Mouse (Mus musculus) lung, embryonic 14.5 days (tissue): ENCODE measurements around the gene Rangrf. TPM values are rescaled to one million over a fixed set of nuclear protein-coding genes. Genes with fewer than 3 reads are reported as not detected.
"Not testable (repeated sequence)": the region's sequence is repeated elsewhere in the genome, so short reads cannot be mapped to it uniquely, and the experiment has no call there.

Experiments used
- ATAC-seq: fragments of 200-750 bp; cut with Nextera tagmentation; 2 replicates; pipeline ENCODE4 v1.8.0; 2017; ENCODE audit warnings: mild to moderate bottlenecking, moderate TSS enrichment, moderate library complexity; ENCODE audit not compliant: insufficient read depth
- DNase-seq: peaks from one replicate; pipeline ENCODE4 v3.0.0-alpha.2; 2015
- H3K27ac ChIP-seq: fragments of 300-500 bp; sonication (generic); 2 replicates; pipeline ENCODE4 v1.5.1; 2014; ENCODE audit warnings: low read depth, mild to moderate bottlenecking, moderate library complexity
- H3K27me3 ChIP-seq: fragments of 300-500 bp; sonication (generic); 2 replicates; pipeline ENCODE4 v1.6.1; 2014; ENCODE audit warnings: low read length, control low read depth; ENCODE audit not compliant: insufficient read depth
- H3K36me3 ChIP-seq: fragments of 300-500 bp; sonication (generic); 2 replicates; pipeline ENCODE4 v1.6.1; 2014; ENCODE audit warnings: control low read depth; ENCODE audit not compliant: insufficient read depth
- H3K4me1 ChIP-seq: fragments of 300-500 bp; sonication (generic); 2 replicates; pipeline ENCODE4 v1.6.1; 2014; ENCODE audit warnings: antibody characterized with exemption, control low read depth; ENCODE audit not compliant: insufficient read depth
- H3K4me2 ChIP-seq: fragments of 300-500 bp; sonication (generic); 2 replicates; pipeline ENCODE4 v1.6.1; 2014; ENCODE audit warnings: mild to moderate bottlenecking
- H3K4me3 ChIP-seq: fragments of 300-500 bp; sonication (generic); 2 replicates; pipeline ENCODE4 v1.5.1; 2014; ENCODE audit warnings: low read depth, low read length
- H3K9ac ChIP-seq: fragments of 300-500 bp; sonication (generic); 2 replicates; pipeline ENCODE4 v1.6.1; 2014
- H3K9me3 ChIP-seq: fragments of 300-500 bp; sonication (generic); 2 replicates; pipeline ENCODE4 v1.6.1; 2016; ENCODE audit warnings: low read depth, low read length, control low read depth
- CTCF ChIP-seq: IDR thresholded peaks from 2 replicates; pipeline ENCODE4 v1.5.1; 2016; ENCODE audit warnings: antibody characterized with exemption, low read depth
- WGBS: fragments of 180-500 bp; shearing (Covaris S2); extraction: QIAGEN DNeasy Blood & Tissue Kit; methylation state at CpG from one replicate; pipeline ENCODE4 v1.1.7; 2014; 5-methylcytosine and 5-hydroxymethylcytosine counted together
- polyA plus RNA-seq: library from polyadenylated mRNA; unstranded; fragments of >200 nt; fragmentation: Nextera tagmentation; extraction: Ambion mirVana; gene quantifications from 2 replicates; pipeline ENCODE4 v1.2.1, GENCODE M21; 2014

Rangrf gene
- polyA plus RNA-seq, 1 experiment from 2014 or later: 49.9 TPM

DNA sequence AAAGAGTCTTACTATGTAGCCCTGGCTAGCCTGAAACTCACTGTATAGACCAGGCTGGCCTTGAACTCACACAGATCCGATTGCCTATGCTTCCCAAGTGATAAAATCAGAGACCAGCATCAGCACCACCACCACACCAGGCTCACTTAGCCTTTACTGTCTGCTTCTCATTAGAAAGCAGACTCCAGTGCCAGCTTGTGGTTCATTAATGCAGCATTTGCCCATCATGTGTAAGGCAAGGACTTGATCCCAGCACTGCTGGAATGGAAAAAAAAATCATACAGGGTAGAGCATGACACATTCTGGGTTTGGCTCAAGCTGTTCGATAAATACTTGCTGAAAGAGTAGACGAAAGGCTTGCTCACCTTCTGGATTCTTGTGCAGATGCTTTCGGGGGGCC is 29.0 kb downstream of the Rangrf start:
- no peak overlapping the region for H3K9ac ChIP-seq
- TF ChIP-seq CTCF: no peak
- H3K27me3 ChIP-seq: peaks cover 8% of the 10 kb centered on the region; the same call in 1 of the 2 replicates
- no peak overlapping the region for H3K4me3 ChIP-seq
- ATAC-seq: no peak
- WGBS: 86% methylated on average over 4 of the region's 4 CpGs
- no peak overlapping the region for H3K27ac ChIP-seq
- H3K36me3 ChIP-seq: no peaks in the 10 kb centered on the region
- no peak overlapping the region for H3K4me2 ChIP-seq
- H3K9me3 ChIP-seq: no peaks in the 10 kb centered on the region
- no peak for DNase-seq
- no peaks in the 10 kb centered on the region for H3K4me1 ChIP-seq

GRCm38 (mm10) chr11:68945245-68945644 is 29.7 kb downstream of the Rangrf start:
- ATAC-seq (no peak), DNase-seq (no peak)
- Histone ChIP-seq H3K27me3 (peaks cover 8% of the 10 kb centered on the region; the same call in 1 of the 2 replicates), H3K36me3 (no peaks in the 10 kb centered on the region), H3K4me3 (no peak overlapping the region), H3K9ac (no peak overlapping the region), H3K4me2 (no peak overlapping the region), H3K4me1 (no peaks in the 10 kb centered on the region), H3K27ac (no peak overlapping the region), H3K9me3 (no peaks in the 10 kb centered on the region)
- no peak for TF ChIP-seq CTCF
- WGBS: 75% methylated on average over 2 of the region's 2 CpGs

DNA sequence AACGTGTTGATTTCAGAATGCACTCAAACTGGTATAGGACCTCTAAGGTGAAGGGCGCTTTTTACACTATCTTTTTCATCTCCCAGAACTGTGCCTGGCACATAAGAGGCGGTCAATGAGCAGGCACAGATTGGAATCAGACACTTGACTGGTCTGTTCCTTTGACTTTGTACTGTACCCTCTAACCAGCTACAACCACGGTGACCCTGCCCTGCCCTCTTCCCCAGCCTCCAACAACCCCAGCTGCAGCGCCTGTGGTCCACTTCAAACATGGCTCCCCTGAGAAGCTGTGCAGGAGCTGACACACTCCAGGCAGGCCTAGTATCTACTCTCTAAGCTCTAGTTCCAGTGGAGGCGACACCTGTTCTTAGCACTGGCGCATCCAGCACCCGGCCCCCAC is 32.3 kb downstream of the Rangrf start:
- DNase-seq (no peak), ATAC-seq (no peak)
- Histone ChIP-seq H3K27ac (no peak overlapping the region), H3K4me3 (no peak overlapping the region), H3K4me1 (no peaks in the 10 kb centered on the region), H3K27me3 (peaks cover 8% of the 10 kb centered on the region; the same call in 1 of the 2 replicates), H3K36me3 (no peaks in the 10 kb centered on the region), H3K4me2 (no peak overlapping the region), H3K9ac (no peak overlapping the region), H3K9me3 (no peaks in the 10 kb centered on the region)
- TF ChIP-seq CTCF: no peak
- 79% methylated on average over 8 of the region's 8 CpGs for WGBS

GRCm38 (mm10) chr11:68940516-68940915 is 34.5 kb downstream of the Rangrf start:
- Histone ChIP-seq H3K27me3 (no peaks in the 10 kb centered on the region), H3K36me3 (no peaks in the 10 kb centered on the region), H3K4me2 (peak overlapping the region; percentile 58), H3K9ac (peak overlapping the region; percentile 49), H3K27ac (no peak overlapping the region), H3K9me3 (no peaks in the 10 kb centered on the region), H3K4me1 (no peaks in the 10 kb centered on the region), H3K4me3 (peak overlapping the region; percentile 38)
- ATAC-seq (no peak), DNase-seq (no peak)
- WGBS: 44% methylated on average over 4 of the region's 4 CpGs
- TF ChIP-seq CTCF: no peak

- Histone ChIP-seq H3K36me3 (no peaks in the 10 kb centered on the region), H3K4me1 (no peaks in the 10 kb centered on the region), H3K27ac (no peak overlapping the region), H3K27me3 (no peaks in the 10 kb centered on the region), H3K4me3 (peak overlapping the region; percentile 38), H3K9ac (peak overlapping the region; percentile 49), H3K4me2 (peak overlapping the region; percentile 58), H3K9me3 (no peaks in the 10 kb centered on the region)
- DNase-seq (peak; percentile 95), ATAC-seq (peak; percentile 99)
- 3% methylated on average over 16 of the region's 16 CpGs for WGBS
- no peak for TF ChIP-seq CTCF
These were observed 35.3 kb downstream of the Rangrf start for GRCm38 (mm10) chr11:68939451-68940304.

DNA sequence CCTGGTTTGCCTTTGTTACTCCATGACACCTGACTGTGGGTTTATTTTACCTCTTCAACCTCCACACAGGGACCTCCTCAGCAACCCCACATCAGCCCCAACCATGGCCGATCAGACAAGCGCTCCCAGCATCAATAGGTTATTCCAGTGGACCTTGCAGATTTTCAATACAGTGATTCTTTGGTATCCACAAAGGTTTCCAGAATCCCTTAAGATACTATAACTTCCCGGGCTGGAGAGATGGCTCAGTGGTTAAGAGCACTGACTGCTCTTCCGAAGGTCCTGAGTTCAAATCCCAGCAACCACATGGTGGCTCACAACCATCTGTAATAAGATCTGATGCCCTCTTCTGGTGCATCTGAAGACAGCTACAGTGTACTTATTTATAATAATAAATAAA is 38.0 kb downstream of the Rangrf start:
- H3K4me3 ChIP-seq, H3K36me3 ChIP-seq, H3K9ac ChIP-seq, H3K4me2 ChIP-seq, H3K27me3 ChIP-seq, H3K9me3 ChIP-seq, H3K4me1 ChIP-seq, ATAC-seq, H3K27ac ChIP-seq, DNase-seq: not testable (repeated sequence)
- 81% methylated on average over 4 of the region's 4 CpGs for WGBS

DNA sequence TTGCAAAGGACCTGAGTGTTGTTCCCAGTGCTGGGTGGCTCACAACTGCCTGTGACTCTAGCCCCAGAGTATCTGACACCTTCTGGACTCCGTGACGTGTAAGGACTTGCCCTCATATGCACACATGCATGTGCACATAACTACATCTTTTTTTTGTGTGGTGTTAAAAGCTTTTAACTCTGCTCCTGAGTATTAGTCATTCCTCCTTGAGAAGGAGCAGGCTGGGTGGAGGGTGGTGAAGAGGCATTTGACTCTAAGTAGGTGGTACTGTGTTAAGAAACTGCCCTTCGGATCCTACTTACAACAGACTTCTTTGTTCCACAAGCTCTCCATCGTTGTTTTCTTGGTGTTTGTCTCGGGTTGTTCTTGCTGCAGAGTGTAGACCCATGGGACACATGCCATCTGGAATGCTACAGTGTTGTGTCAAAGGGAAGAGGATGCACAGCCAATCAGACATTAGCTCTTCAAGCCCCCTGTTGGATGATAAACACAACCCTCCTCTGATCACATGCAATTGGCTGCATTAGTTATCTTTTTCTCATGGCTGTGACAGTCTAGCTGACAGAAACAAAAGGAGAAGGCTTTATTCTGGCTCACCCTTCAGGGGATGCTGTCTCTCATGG is 41.0 kb downstream of the Rangrf start:
- Histone ChIP-seq H3K27ac (no peak overlapping the region), H3K36me3 (no peaks in the 10 kb centered on the region), H3K4me1 (no peaks in the 10 kb centered on the region), H3K9me3 (no peaks in the 10 kb centered on the region), H3K27me3 (no peaks in the 10 kb centered on the region), H3K4me3 (no peak overlapping the region), H3K9ac (no peak overlapping the region), H3K4me2 (no peak overlapping the region)
- WGBS: 63% methylated on average over 5 of the region's 5 CpGs
- DNase-seq: no peak
- ATAC-seq: no peak
- no peak for TF ChIP-seq CTCF
